Mouse (Mus musculus) embryonic facial prominence, embryonic 15.5 days (tissue): ENCODE data around the gene Macf1. TPM values are rescaled to one million over a fixed set of nuclear protein-coding genes. Genes with fewer than 3 reads are reported as not detected.

Source experiments
- ATAC-seq: fragments of 200-750 bp; cut with Nextera tagmentation; 2 replicates; pipeline ENCODE4 v1.8.0; 2017; ENCODE audit warnings: low read depth, moderate TSS enrichment; ENCODE audit not compliant: insufficient number of reproducible peaks, low FRiP score, low TSS enrichment
- H3K27ac ChIP-seq: fragments of 300-500 bp; sonication (generic); replicated peaks from 2 replicates; pipeline ENCODE4 v1.5.1; 2015; ENCODE audit warnings: mild to moderate bottlenecking, inconsistent platforms
- H3K27me3 ChIP-seq: fragments of 300-500 bp; sonication (generic); 2 replicates; pipeline ENCODE4 v1.6.1; 2015; ENCODE audit warnings: inconsistent platforms
- H3K36me3 ChIP-seq: fragments of 300-500 bp; sonication (generic); 2 replicates; pipeline ENCODE4 v1.6.1; 2015; ENCODE audit warnings: mild to moderate bottlenecking, inconsistent platforms
- H3K4me1 ChIP-seq: fragments of 300-500 bp; sonication (generic); 2 replicates; pipeline ENCODE4 v1.6.1; 2015; ENCODE audit warnings: inconsistent platforms
- H3K4me2 ChIP-seq: fragments of 300-500 bp; sonication (generic); replicated peaks from 2 replicates; pipeline ENCODE4 v1.6.1; 2015; ENCODE audit warnings: mild to moderate bottlenecking, inconsistent platforms
- H3K4me3 ChIP-seq: fragments of 300-500 bp; sonication (generic); replicated peaks from 2 replicates; pipeline ENCODE4 v1.5.1; 2015; ENCODE audit warnings: mild to moderate bottlenecking, inconsistent platforms
- H3K9ac ChIP-seq: fragments of 300-500 bp; sonication (generic); 2 replicates; pipeline ENCODE4 v1.6.1; 2015; ENCODE audit warnings: inconsistent platforms
- H3K9me3 ChIP-seq: fragments of 300-500 bp; sonication (generic); replicated peaks from 2 replicates; pipeline ENCODE4 v1.6.1; 2016; ENCODE audit warnings: inconsistent platforms
- WGBS: fragments of 180-500 bp; shearing (Covaris S2); methylation state at CpG from one replicate; pipeline ENCODE4 v1.1.7; 2015; 5-methylcytosine and 5-hydroxymethylcytosine counted together
- polyA plus RNA-seq: library from polyadenylated mRNA; unstranded; fragments of >200 nt; fragmentation: Nextera tagmentation; extraction: Ambion mirVana; gene quantifications from 2 replicates; pipeline ENCODE4 v1.2.1, GENCODE M21; 2015

Macf1 gene
- polyA plus RNA-seq, 1 experiment from 2014 or later = 42.5 TPM

DNA sequence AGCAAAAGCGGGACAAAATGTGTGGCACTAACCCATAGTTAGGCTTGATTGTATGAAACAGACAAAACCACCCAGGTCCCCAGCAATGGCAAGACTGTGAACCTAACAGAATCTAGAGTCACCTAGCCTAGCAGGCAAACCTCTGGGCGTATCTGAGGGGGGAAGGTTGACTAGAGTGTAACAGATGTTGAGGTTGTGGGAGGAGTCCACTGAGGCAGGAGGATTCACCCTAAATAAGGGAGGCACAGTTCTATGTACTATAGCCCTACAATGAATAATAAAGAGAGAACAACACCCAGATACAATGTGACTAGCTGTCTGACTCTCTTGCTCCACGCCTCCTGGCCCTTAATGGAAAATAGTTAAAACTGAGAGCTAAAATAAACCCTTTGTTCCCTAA, 7.9 kb upstream of the Macf1 start:
- Histone ChIP-seq H3K9ac (no peak overlapping the region), H3K27ac (no peak overlapping the region), H3K9me3 (no peaks in the 10 kb centered on the region), H3K36me3 (no peaks in the 10 kb centered on the region), H3K27me3 (no peaks in the 10 kb centered on the region), H3K4me1 (peaks cover 3% of the 10 kb centered on the region; the same call in 1 of the 2 replicates), H3K4me3 (no peak overlapping the region), H3K4me2 (no peak overlapping the region)
- ATAC-seq = no peak
- 85% methylated on average over 3 of the region's 3 CpGs for WGBS

DNA sequence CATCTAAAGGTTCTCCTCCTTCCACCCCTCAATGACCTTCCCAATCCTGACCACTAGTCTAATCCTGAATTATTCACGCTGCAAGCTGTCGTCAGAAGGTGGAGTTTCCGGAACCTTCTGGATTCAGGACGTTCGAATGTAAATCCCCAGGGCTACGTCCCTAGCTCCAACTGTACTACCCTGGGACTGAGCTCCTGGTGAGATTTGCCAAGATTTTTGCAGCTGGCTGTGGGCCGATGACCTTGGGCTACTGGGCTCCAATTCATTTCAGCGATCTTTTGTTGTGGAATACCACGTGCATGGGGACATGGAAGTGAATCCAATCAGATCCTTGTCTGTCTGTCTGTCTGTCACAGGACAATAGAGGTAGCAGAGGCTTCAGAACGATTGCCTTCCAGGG, 6.2 kb upstream of the Macf1 start:
- Histone ChIP-seq H3K27me3 (no peaks in the 10 kb centered on the region; the same call in 1 of the 2 replicates), H3K9me3 (no peaks in the 10 kb centered on the region), H3K4me1 (peaks cover 15% of the 10 kb centered on the region), H3K27ac (no peak overlapping the region), H3K4me3 (no peak overlapping the region), H3K4me2 (no peak overlapping the region), H3K9ac (no peak overlapping the region), H3K36me3 (no peaks in the 10 kb centered on the region)
- ATAC-seq = no peak
- 78% methylated on average over 10 of the region's 10 CpGs for WGBS

DNA sequence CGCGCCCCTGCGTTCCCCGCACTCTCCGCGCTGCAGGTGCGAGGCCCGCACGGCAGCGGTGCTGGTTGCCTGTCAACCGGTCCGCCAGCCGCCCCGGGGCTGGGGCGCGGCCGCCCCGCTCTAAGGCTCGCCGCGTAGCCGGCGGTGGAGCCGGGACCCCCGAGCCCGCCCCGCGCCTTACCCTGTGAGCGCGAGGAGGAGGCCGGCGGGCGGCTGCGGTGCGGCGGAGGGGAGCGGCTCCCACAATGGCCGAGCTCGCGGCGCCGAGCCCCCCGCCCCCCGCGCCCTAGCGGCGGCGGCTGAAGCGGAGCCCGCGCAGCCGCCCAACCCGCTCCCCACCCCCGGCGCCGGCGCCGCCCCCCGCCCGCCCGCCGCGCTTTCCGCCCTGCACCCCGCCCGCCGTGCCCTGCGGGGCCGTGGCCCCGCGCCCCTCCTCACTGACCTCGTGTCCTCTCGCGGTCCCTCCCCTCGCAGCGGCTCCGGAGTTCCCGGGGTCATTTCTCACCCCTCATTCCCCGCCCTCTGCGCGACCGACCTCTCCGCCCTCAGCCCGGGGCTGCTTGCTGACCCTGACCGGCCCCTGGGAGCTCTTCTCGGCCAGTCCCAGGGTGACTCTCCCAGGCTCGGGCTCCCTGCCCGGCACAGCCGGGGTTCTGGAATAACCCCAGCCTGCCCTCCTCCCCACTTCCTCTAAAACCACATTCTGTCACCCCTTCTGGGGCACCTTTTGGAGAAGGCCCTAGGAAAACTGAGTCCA, 3.0 kb upstream of the Macf1 start:
- Histone ChIP-seq H3K36me3 (no peaks in the 10 kb centered on the region), H3K4me2 (peak overlapping the region; percentile 100), H3K4me3 (peak overlapping the region; percentile 80), H3K9me3 (no peaks in the 10 kb centered on the region), H3K27ac (peak overlapping the region; percentile 75), H3K27me3 (no peaks in the 10 kb centered on the region; the same call in 1 of the 2 replicates), H3K9ac (peak overlapping the region; percentile 55), H3K4me1 (peaks cover 18% of the 10 kb centered on the region)
- ATAC-seq = peak; percentile 69
- under 1% methylated on average over 31 of the region's 89 CpGs for WGBS

DNA sequence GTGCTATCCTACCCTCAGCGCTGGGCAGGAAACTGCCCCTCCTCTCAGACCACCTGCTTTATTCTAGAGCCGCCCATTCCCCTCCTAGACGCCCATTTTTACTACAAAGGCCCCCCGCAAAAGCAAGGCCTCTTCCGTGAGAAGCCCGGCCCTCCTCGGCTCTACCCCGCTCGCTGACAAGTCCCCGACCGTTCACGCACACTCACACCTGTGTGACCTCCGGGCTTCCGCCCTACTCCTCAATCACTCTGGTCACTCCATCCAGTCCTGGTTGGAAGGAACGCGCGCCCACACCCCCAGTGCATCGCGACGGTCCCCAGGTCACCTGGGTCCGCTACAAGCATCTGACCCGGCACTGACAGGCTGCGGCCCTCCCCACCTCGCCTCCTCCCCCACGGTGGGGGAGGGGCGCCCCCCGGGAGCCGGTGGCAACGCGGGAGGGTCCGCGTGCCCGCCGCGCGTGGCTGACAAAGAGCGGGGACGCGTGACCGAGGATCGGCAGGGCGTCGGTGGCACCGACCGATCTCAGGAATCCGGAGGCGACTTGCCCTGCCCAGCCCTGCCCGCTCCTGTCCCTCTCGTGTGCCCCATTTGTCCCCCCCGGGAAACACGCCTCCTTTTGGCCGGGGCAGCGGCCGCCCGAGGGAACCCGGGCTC, 2.3 kb upstream of the Macf1 start:
- H3K4me3 ChIP-seq = peak overlapping the region; percentile 80
- H3K27me3 ChIP-seq = no peaks in the 10 kb centered on the region; the same call in 1 of the 2 replicates
- peaks cover 19% of the 10 kb centered on the region for H3K4me1 ChIP-seq
- no peaks in the 10 kb centered on the region for H3K9me3 ChIP-seq
- 0 out of 2 replicates have a peak, but pooled peaks have one; percentile 9 for ATAC-seq
- H3K9ac ChIP-seq = peak overlapping the region; percentile 55
- H3K4me2 ChIP-seq = peak overlapping the region; percentile 100
- under 1% methylated on average over 43 of the region's 56 CpGs for WGBS
- H3K27ac ChIP-seq = peak overlapping the region; percentile 28; the same call in 1 of the 2 replicates
- no peaks in the 10 kb centered on the region for H3K36me3 ChIP-seq

DNA sequence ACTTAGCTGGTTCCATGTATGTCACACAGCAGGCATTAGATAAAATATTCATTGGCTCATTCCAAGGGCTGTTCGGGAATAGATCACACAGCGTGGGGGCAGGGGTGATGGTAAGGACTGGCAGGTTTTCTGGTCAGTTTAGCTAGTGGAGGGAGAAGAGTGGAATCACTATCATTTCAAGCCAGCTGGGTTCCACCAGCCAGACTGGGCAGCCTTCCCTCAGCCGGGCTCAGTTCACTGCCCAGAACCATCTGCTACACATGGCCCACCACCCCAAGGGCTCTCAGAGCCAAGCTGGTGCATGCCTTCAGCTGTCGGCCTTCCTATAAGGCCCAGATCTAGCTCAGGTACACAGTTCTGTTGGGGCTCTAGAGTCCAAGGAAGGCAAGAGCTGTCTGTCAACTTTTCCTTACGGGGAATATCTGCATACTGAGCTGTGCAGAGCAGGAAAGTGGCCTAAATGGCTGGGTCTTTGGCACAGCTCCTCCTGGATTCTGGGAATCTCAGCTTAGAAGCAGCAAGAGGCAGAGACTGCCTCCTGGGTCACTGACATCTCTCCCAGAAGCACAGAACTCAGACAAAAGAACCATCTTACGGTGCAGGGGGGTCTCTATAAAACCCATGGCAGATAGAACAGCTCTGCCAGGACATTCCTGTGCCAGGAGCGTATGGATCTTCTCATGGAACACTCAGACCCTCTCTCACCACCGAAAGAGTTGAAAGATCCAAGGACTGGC, 1.5 kb upstream of the Macf1 start:
- Histone ChIP-seq H3K4me3 (peak overlapping the region; percentile 80), H3K27ac (no peak overlapping the region), H3K4me2 (peak overlapping the region; percentile 100), H3K9ac (no peak overlapping the region), H3K27me3 (no peaks in the 10 kb centered on the region; the same call in 1 of the 2 replicates), H3K36me3 (no peaks in the 10 kb centered on the region), H3K9me3 (no peaks in the 10 kb centered on the region), H3K4me1 (peaks cover 27% of the 10 kb centered on the region)
- 53% methylated on average over 8 of the region's 8 CpGs for WGBS
- no peak for ATAC-seq

DNA sequence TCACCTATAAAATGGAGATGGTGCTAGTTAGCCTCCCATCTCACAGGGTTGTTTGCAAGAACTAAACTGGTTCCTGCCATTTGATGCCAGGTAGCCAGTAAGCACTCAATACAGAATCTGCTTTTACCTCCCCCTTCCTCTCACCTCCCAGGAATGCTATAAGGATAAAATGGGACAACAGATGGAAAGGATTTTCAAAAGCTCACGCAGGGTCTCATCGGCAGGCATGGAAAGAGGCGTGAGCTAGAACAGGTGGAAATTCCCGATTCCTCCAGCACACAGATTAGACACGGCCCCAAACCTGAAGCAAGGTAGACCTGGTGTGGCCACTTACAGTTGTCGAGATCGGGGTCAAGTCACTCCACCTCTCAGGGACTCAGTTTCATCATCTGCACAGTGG, 886 bp upstream of the Macf1 start:
- no peak overlapping the region for H3K27ac ChIP-seq
- no peak for ATAC-seq
- no peak overlapping the region for H3K4me2 ChIP-seq
- H3K9ac ChIP-seq = no peak overlapping the region
- no peaks in the 10 kb centered on the region for H3K36me3 ChIP-seq
- no peak overlapping the region for H3K4me3 ChIP-seq
- WGBS = 60% methylated on average over 7 of the region's 7 CpGs
- peaks cover 27% of the 10 kb centered on the region for H3K4me1 ChIP-seq
- no peaks in the 10 kb centered on the region for H3K9me3 ChIP-seq
- H3K27me3 ChIP-seq = no peaks in the 10 kb centered on the region; the same call in 1 of the 2 replicates

DNA sequence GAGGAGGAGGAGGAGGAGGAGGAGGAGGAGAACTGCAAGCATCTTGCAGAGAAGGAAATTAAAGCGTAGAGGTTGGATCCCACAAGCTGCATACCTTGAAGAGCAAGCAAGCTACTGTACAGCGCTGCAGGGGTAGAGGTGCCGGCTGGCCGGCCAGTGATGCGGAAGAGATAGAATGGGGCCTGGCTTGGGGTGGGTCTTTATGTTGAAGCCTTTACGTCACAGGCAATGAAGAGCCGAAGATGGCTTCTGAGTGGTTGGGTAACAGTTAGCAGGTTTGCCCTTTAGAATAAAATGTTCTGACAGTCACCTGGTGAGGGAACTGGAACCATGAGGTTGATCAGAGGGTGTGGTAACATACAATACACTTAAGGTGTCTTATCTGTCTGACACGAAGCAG, 1.9 kb downstream of the Macf1 start:
- H3K9ac ChIP-seq = no peak overlapping the region

DNA sequence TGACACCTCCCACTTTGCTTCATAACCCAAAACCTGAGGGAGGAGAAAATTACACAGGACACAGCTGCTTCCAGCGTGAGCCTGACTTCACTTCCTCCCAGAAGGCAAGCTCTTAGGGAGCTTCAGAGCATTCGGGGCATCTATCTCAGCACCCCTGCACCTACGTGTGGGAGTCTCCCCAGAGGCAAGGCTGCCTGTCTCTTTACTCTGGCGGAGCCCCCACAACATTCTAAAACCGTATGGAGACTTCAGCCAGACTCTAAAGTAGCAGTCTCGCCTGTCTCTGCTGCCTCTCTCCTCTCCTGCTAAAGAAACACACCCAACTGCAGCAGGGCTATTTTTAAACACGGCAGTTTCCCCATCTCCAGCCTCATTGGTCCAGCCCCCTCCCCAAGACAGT, 3.2 kb downstream of the Macf1 start:
- Histone ChIP-seq H3K4me2 (peak overlapping the region; percentile 15; the same call in 1 of the 2 replicates), H3K4me3 (no peak overlapping the region), H3K9ac (no peak overlapping the region), H3K36me3 (no peaks in the 10 kb centered on the region), H3K9me3 (no peaks in the 10 kb centered on the region), H3K4me1 (peaks cover 32% of the 10 kb centered on the region), H3K27me3 (no peaks in the 10 kb centered on the region; the same call in 1 of the 2 replicates), H3K27ac (peak overlapping the region; percentile 48; the same call in 1 of the 2 replicates)
- no peak for ATAC-seq
- WGBS = 25% methylated on average over 7 of the region's 7 CpGs

More for the DNA sequence above, 1.9 kb downstream of the Macf1 start:
- Histone ChIP-seq H3K4me1 (peaks cover 28% of the 10 kb centered on the region), H3K4me3 (no peak overlapping the region), H3K27ac (no peak overlapping the region), H3K9me3 (no peaks in the 10 kb centered on the region), H3K36me3 (no peaks in the 10 kb centered on the region), H3K27me3 (no peaks in the 10 kb centered on the region; the same call in 1 of the 2 replicates), H3K4me2 (no peak overlapping the region)
- 92% methylated on average over 8 of the region's 8 CpGs for WGBS
- ATAC-seq = no peak

DNA sequence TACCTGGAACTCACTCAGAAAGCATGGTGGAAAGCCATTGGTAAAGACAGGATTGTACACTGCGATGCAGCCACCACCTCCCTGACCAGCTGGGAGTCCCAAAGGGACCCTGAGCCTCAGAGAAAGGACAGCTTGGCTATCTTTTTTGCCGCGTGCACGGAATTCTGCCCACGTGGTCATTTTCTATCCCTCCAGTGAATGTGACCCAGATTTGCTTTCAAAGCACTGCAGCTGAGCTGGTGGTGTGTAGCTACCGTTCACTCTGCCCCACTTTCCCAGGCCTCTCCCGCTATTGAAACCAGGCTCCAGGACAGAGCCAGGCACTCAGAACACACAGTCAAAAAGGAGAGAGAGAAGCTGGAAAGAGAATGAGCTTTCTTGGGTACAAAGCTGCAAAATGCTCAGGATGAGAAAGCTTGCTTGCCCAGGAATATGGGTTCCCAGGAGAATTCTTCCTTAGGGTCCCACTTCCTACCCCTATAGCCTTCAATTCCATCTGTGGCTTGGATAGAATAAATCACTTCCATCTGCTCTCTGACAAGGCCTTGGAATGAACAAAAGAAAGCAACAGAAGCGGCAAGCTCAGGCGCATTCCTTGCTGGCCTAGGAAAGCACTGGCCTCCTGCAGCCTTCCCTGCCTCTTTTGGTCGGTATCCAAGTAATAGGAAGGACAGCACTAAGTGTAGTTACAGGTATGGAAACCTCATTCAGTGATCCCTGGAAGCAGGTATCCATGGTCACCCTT, 6.9 kb downstream of the Macf1 start:
- H3K4me3 ChIP-seq = no peak overlapping the region
- ATAC-seq = no peak; the same call in 1 of the 2 replicates
- H3K9me3 ChIP-seq = no peaks in the 10 kb centered on the region
- peaks cover 24% of the 10 kb centered on the region for H3K4me1 ChIP-seq
- H3K4me2 ChIP-seq = no peak overlapping the region; the same call in 1 of the 2 replicates
- WGBS = 24% methylated on average over 10 of the region's 10 CpGs
- no peaks in the 10 kb centered on the region for H3K36me3 ChIP-seq
- no peaks in the 10 kb centered on the region for H3K27me3 ChIP-seq
- no peak overlapping the region for H3K9ac ChIP-seq
- H3K27ac ChIP-seq = peak overlapping the region; percentile 29

DNA sequence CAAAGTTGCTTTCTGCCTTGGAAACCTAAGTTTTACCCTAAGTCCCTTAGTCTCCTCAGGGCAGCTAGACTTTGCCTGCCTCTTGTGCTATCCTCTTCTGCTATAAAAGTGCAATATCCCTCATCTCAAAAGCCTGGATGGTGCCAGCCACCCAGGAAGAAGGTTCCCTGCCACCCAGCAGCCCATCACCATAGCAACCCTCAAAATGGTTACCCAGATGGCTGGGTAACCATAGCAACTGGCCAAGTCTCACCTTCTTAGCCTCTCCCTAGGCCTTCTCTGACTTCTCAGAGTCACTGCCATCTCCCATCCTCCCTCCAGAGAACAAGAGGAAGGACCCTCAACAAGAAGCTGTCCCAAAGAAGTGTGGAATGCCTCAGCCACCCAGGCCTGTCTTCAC, 13.6 kb downstream of the Macf1 start:
- Histone ChIP-seq H3K27ac (no peak overlapping the region), H3K9me3 (no peaks in the 10 kb centered on the region), H3K4me2 (no peak overlapping the region), H3K4me3 (no peak overlapping the region), H3K27me3 (no peaks in the 10 kb centered on the region), H3K36me3 (peaks cover 3% of the 10 kb centered on the region; the same call in 1 of the 2 replicates), H3K9ac (no peak overlapping the region), H3K4me1 (peaks cover 11% of the 10 kb centered on the region)
- ATAC-seq = no peak
